Mouse (Mus musculus): ENCODE measurements around the gene Epas1.

Gene Epas1

DNA sequence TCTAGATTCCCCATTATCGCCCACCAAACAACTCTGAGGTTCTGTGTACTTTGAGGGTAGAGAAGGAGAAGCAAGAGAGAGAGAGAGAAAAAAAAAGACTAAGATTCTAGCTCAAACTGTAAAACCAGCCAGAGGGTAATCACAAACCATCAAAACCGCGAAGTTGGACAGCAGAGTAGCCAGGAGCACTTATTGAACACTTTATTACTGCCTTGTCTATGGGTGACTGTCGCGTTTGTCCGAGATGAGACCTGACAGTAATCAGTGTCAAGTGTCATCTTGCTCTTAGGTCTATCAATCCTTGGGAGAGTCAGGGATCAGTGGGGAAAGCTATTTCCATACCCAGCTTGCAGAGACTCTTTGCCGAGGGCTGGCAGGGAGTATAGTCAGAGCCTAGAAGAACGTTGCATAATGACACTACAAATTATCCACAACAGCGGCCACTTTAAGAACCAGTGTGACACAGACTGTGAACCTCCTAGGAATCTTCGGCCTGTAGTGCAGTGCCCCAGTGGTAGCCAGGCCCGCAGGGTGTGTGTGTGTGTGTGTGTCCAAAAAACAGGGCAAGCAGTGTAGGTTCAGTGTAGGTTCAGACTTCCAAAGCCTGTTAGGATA is 2.2 kb downstream of the Epas1 start:
- in situ Hi-C loops (cut with MseI, MboI): no loop called here

DNA sequence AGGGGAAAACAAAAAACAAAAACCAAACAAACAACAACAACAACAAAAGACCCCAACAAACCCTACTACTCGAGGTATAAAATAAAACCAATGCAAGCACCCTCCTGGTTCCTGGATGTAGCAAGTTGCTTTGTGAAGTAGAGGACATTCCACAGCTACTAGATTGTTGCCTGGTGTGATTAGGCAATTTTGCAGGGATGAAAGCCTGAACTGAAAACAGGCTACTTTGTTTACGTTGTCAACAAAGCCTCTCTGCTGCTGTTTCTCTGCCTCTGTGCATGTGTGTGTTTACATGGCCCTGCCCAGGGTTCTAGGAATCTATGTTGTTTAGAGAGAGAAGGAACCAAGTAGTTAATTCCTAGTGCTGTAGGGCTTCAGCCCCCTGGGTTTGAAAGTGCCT is 4.1 kb downstream of the Epas1 start:
- in situ Hi-C loops (cut with MseI, MboI): no loop called here

DNA sequence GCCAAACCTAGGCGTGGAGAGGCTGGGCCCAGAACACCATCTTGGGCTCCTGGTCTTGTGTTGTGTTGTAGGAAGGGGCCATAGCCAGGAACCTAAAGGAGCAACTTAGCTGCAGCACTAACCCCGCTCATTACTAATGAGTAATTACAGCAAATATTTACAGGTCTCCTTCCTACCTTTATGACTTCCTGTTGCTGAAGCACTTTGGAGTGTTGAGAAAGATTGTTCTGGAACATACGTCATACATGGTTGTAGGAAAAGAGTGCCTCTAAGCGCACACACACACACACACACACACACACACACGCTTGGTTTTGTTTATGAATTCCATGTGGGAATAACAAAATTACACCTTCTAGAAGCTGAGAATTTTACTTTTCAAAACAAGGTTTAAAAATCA is 8.4 kb downstream of the Epas1 start:
- in situ Hi-C loops (cut with MseI, MboI): no loop called here

DNA sequence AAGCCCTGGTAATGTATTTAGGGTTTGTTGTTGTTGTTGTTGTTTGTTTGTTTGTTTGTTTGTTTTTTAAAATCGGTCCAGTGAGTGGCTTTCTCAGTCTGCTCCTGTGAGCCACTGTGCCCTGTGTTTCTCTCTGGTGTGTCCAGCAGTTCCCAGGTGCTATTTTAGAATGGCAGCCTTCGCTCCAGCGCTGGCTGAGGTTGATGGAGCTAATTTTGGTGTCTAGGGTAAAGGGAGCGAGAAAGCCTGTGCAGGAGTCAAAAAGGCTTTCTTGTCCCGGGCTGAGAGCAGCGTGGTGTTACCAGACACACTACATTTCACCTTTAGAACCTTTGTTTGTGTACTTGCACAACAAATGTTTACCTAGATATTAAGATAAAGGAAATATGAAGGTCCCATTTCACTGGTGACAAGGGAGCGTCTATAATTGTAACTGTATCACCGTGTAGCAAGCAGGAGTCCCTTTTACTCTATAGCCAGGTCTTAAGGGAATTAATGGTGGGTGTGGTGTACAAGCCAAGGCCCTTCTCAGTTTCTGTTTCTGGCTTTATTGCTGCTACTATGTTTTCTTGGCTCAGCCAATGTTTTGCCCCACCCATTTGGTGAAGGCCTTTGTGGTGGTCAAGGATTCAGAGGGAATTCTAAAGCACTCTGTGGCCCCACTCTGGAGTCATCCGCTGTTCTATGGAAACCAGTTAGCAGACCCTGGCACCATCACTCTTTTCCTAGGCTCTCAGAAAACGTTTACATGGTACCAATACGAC is 9.2 kb downstream of the Epas1 start:
- in situ Hi-C loops (cut with MseI, MboI): no loop called here

DNA sequence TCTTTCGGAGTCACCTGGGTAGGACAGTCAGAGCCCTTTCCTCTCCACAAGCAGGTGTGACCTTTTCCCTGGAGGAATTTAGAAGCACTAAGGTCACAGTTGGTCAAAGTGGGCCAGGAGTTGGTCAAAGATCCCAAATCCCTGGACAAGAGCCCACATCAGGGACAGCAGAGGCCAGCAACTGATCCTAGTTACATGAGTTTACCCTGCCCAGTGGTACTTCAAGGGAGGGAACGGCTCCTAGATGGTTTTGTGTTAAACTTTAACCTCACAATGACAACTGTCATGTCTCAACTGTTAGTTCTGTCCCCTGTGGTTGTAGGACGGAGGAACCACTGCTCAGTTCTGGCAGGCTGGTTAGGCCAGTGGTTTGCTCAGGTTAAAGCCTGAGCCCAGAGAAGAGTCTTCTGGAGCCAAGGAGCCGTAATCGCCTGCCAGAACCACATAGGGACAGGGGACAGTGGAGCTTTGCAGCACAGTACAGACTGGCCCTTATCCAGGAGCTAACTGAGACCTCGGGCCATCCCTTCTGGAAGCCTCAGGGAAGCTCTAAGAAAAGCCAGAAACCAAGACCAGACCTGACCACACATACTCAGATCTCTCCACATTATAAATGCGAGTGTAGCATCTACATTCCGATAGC is 12.4 kb downstream of the Epas1 start:
- in situ Hi-C loops (cut with MseI, MboI): no loop called here

DNA sequence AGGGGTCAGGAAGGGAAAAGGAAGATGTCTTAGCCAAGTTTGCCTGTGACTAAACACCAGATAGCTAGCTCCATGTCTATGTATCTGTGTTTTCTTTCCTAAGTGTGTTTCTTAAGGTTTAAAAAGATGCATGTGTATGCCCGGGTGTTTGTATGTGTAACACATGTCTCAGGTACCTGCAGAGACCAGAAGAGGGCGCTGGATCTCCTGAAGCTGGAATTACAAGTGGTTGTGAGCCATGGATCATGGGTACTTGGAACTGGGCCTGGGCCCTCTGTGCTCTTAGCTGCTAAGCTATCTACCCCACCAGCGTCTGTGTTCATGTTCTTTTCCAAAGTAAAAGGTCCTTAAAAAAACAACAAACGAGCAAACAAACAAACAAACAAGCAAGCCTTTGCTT is 12.9 kb downstream of the Epas1 start:
- in situ Hi-C loops (cut with MseI, MboI): no loop called here

DNA sequence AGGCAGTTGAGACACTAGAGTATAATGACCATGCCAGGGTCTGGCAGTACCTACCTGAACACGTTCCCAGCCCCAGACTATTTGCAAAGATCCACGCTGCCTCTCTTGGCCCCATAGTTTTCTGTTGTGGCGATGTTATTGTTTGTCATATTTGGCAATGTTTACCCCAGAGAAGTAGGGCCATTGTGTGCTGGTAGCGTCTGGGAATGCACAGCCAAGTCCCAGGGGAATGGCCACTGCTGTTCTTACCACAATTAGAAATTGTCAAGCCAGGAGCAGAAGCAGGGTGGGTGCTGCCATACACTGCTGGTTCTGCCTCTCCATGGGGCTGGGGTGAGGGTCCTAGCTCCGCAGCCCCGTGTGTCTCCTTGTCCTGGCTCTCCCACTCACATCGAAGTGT is 15.1 kb downstream of the Epas1 start:
- in situ Hi-C loops (cut with MseI, MboI): no loop called here

DNA sequence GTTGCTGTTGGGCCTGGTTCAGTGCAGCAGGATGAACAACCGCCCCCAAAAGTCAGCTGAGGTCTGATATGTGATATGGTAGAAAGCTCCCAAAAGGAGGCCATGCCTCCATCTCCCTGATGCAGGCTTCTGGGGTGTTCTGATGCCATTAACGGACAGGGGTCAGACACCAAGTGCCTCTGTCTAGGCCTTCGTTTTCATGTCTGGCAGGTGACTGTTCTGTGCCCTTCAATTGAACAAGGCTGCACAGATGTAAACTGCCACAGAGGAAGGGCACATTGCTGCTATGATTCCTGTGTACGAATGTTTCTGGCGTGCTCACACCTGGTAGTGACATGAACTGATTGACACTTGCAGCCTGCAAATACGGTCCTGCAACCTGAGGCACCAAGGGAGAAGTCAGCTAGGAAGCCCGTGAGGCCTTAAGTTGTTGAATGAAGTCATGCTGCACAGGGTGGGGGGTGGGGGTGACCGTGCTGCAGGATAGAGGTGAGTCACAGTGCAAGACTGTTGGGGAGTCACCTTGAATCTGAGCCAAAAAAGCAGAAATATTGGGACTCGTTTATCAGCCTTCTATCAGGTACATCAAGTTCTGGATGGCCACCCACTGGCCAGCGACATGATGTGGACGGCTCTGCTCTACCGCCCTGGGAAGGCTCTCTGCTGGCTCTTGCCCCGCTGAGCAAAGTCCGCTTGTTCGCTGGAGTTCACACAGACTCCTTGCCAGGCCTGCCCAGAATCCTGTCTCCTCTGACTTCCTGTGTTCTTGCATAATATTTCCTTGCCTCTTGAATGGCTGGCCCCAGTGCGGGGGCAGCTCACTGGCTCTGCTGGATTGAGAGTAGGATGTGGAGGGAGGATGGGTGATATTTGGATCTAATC is 16.1 kb downstream of the Epas1 start:
- in situ Hi-C loops (cut with MseI, MboI): no loop called here

DNA sequence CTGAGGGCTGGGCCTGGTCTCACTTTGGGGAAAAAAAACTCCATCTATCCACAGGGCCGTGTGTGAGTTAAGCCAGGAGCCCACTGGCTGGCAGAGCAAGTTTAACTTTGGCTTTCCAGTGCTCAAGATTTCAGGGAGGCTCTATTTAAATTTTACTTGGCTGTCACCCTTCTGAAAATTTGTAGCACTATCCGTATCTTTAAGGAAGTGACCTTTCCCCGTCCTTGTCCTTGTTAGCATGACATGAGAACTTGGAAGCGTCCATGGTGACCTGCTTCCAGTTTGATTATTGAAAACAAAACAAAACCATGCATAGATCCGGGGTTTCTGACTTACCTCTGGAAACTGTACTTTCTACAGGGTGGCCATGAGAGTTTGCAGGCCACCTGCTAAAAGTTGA is 17.3 kb downstream of the Epas1 start:
- in situ Hi-C loops (cut with MseI, MboI): no loop called here

DNA sequence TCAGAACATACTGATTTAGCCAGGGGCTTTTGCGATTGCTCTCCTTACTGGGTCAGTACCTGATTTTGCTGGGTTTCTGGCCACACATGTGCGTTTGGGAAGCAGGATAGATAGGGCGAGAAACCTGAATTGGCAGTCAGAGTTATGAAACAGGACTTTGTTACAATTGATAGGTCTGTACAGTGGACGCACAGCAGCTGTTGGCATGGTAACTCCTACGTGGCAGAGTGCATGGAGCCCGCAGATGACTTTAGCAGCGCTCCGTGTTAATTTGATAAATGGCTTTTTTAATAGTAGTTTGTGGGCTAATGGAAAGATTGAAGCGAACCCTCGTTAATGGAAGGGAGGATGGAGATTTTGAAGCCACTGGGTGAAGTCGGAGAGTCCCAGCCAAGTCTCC is 18.5 kb downstream of the Epas1 start:
- in situ Hi-C loops (cut with MseI, MboI): no loop called here

DNA sequence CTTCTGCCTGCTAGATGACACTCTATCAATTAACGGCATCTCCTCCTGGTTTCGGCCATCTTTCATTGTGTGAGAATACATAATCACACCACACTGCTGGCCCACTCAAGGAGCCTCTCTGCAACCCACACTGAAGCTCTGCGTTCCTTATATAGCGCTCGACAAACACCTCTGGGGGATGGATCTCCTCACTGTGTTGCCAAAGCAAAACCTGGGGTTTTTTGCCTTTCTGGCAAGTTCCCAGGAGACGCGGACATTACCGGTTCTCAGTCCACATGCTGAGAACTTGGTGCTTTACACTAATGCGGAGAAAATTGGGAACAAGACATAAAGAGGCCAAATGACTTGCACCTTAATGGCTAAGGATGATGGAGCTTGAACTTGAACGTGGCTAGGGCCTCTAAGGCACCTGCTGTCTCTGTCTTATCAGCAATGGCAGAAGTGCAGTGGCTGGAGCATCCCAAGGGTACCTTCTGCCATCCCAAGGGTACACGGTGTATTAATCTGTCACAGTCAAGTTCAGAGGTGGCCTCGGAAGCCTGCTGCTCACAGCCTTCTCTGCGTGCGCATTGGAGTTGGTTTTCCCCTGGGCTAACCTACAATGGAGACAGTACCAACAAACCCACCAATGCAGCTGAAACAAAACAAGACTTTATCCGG is 19.6 kb downstream of the Epas1 start:
- in situ Hi-C loops (cut with MseI, MboI): no loop called here

DNA sequence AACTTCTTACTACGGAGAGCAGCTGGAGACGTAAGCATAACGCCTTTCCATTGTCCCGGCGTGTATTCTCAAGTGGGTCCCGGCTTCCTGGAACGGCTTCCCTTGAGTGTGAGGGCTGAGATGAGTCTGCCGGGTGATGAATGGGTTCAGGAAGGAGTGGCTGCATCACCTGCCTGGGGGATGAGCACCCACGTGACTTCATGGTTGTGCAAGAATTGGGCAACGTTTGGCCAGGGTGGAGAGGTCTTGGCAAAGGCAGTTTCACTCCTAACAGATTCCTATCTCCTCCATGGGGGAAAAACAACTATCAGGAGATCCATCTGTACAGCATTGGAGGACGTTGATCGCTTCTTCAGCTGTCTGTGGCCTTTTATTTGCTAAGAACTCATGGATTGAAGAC is 23.0 kb downstream of the Epas1 start:
- in situ Hi-C loops (cut with MseI, MboI): no loop called here

DNA sequence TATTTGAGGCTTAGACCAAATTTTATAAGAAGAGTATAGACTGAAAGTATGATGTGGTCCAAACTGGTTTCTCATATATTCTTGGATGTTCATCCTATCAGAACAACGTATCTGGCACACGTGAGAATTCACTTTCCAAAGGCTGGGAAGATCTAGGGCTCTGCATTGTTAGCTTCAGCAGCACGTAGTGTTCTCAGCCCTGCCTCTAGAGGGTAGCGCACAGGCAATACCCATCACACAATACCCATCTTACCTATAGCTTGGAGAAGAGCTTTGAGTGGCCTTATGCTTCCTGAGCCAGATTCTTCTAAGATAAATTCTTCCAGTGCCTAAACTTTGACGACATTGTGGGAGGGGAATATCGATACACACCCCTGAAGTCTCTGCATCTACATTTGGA is 24.6 kb downstream of the Epas1 start:
- in situ Hi-C loops (cut with MseI, MboI): no loop called here

DNA sequence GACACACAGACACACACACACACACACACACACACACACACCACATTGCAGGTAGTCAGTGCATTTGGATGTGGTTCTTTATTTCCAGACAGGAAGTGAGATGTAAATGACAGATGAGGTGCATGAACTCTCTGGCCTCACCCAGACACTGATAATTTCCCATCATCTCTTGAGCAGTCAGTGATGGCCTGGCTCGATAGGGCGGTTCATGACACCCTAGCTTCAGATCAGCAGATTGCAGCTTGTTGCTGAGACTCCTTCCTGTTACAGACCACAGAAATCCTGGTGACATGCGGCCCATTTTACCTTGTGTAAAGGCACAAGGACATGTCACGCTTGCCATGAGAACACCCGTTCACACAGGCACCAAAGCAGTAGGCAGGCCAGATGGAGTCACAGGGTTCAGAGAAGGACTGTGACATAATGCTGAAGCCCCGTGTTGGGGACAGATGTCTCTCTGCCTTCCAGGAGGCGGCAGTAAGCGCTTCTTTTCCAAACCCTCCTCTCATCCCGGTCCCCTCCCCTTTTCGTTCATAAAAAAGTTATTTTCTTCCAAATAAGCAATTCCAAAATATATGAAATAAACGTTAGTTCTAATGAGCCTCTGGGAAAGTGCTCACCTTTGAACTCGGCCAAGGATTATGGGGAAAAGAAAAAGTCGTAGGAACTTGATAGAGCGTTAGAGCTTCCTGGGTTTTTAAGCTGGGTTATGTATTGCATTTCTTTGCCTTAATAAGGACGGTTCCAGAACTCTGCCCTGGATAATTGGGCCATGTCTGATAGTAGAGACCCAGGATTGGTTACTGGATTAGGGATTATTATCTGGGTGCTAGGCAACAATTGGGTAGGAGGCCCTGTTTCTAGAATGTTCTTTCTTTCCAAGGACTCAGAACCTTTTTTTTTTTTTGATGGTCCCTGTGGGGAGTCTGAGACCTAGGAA is 26.0 kb downstream of the Epas1 start:
- in situ Hi-C loops (cut with MseI, MboI): no loop called here

DNA sequence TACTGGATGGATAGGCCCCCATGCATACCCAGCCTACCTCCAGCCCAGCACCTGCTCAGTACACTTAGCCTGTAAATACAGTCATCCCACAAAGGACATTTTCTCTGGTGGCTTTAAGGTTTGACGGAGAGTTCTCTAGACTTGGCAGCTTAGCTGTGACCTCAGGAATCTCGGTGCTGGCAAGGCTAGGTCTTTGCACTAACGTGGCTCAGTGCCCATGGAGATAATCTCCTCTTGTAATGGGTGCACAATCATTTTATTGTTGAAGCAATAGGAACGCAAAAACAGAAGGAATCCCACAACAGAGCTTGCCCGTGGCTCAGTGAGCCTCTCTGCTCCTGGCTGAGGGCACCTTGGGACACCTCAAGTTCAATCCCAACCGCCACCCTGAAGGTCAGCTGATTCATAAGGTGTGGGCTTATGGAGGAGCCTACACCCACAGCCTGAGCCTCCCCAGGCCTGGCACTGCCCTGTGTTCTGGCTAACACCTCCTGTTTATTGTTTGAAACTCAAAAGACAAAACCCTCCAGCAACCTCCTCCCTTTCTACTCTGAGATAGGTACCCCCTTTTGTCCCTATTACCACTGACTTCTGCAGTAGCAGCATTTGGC is 27.3 kb downstream of the Epas1 start:
- in situ Hi-C loops (cut with MseI, MboI): no loop called here

DNA sequence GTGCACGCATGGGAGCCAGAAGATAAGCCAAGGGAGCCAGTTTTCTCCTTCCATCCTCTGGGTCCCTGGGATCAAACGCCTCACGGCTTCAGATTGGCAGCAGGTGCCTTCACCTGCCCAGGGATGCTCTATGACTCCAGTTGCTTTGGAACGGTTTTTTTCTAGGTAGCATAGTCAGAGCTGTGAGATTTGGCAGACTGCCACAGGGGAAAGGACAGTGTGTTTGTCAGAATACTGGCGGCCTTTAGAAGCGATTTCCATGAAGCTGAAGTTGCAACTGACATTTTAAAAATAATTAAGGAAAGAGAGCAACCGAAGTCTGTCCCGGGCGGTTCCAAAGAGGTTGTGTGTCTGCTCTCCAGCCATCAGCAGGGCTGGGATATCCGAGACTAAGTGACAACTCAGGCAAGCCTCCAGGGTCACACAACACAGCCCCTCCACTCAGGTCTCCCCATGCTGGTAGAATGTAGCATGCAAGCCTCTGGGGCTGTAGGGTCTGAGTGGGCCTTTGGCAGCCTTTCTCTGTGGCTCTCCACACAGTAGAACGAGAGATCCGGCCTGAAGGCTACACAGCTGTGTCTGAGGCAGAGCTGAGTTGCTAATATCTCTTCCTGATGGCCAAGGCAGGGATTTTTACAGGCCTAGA is 28.4 kb downstream of the Epas1 start:
- in situ Hi-C loops (cut with MseI, MboI): no loop called here

DNA sequence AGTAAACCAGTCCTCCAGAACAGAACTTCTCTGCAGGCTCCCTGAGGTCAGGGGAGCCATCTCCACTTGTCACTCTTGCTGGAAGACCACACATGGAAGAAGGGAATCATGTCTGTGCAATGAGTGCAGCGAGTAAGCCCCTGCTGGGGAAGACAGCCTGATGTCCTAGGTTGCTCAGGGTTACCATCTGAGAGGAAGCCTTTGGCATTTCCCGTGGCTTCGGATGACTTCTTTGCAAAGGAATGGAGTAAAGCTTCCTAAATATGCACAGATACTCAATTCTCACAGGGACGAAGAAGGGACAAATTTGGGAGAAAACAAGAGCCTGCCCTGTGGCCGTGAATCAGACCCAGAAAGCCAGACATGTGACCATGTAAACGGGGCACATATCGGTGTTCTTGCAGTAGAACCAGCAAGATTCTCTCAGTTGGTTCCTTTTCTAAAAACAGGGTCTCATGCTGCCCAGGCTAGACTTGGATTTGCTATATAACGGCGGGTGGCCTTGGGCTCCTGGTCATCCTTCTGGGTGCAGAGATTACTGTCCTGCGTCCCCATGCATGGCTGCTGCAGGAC is 31.0 kb downstream of the Epas1 start:
- in situ Hi-C loops (cut with MseI, MboI): no loop called here

DNA sequence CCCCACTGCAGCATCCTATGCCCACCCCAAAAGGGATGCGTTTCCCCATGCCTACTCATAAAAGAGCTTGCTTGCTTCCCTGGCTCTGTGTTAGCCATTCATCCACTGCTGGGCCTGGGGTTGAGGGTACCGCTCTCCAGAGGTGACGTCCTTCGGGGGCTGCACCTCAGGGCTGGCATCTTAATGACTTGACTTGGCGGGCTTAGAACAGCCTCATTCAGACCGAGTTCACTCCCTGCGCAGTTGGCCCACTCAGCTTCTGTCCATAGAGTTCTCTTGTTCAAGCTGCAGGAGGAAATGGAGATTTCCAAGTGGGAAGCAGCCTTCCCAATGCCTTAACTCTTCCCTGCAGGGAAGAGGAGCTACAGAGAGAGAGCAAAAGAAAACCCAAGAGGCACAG is 32.1 kb downstream of the Epas1 start:
- in situ Hi-C loops (cut with MseI, MboI): no loop called here

DNA sequence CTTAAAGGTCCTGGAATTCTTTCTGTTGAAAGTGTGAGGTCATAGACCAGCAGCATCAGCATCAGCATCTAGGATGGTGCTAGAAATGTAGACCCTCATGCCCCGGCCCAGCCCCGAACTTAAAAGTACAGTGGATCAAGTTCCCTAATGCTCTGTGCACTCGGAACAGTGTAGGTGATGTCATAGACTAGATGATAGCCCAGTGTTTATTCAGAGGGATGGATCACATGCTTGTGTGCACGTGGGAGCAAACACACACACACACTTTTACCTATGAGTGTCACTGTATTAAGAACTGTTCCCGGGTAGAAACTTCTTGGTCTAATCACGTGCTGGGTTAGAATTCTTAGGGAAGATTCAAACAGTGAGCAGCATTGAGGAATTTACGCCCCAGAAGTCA is 33.0 kb downstream of the Epas1 start:
- in situ Hi-C loops (cut with MseI, MboI): no loop called here
